Mouse (Mus musculus) heart, postnatal 25 days (tissue): Measurements from ENCODE around the gene Sh3bgrl3. TPM values are rescaled to one million over a fixed set of nuclear protein-coding genes. Genes with fewer than 3 reads are reported as not detected.

Experiments used
- DNase-seq: peaks from one replicate; pipeline ENCODE4 v3.0.0; 2022; ENCODE audit warnings: low spot score
- intact Hi-C: fragments of 180-260 bp; cut with DNase I; formaldehyde crosslinking; loops from one replicate; pipeline ENCODE4 v1.15.1; 2025
- total RNA-seq, 2 experiments: library from RNA; stranded (reverse); gene quantifications; 2 replicates each; pipeline ENCODE4 v1.2.3; 2021

Sh3bgrl3 gene
- total RNA-seq, 2 experiments from 2014 or later, result 38.8 to 41.8 TPM

GRCm38 (mm10) chr4:134090521-134091224 lies 37.9 kb downstream of the Sh3bgrl3 start:
- intact Hi-C loops, result no loop called here

GRCm38 (mm10) chr4:134089029-134089428 lies 39.6 kb downstream of the Sh3bgrl3 start:
- intact Hi-C loops, result loop anchor here (5.0 kb wide), 1 partner anchor 52 kb away; no protein-coding TSS in a partner anchor
- no peak for DNase-seq

More at GRCm38 (mm10) chr4:134090521-134091224, 37.9 kb downstream of the Sh3bgrl3 start:
- no peak for DNase-seq

- no peak for DNase-seq
- intact Hi-C loops, result loop anchor here (5.0 kb wide), 1 partner anchor 50 kb away; no protein-coding TSS in a partner anchor
Measured at GRCm38 (mm10) chr4:134087412-134087811, 41.2 kb downstream of the Sh3bgrl3 start.

GRCm38 (mm10) chr4:134084999-134085398 lies 43.6 kb downstream of the Sh3bgrl3 start:
- DNase-seq, result no peak

GRCm38 (mm10) chr4:134082460-134082859 lies 46.1 kb downstream of the Sh3bgrl3 start:
- intact Hi-C loops, result no loop called here
- no peak for DNase-seq

More at GRCm38 (mm10) chr4:134084999-134085398, 43.6 kb downstream of the Sh3bgrl3 start:
- intact Hi-C loops, result loop anchor here (5.0 kb wide), 1 partner anchor 48 kb away; no protein-coding TSS in a partner anchor

- DNase-seq, result no peak
- intact Hi-C loops, result no loop called here
Measured at GRCm38 (mm10) chr4:134081730-134082386, 46.7 kb downstream of the Sh3bgrl3 start.

- no peak for DNase-seq
- intact Hi-C loops, result no loop called here
Measured at GRCm38 (mm10) chr4:134080674-134081073, 47.9 kb downstream of the Sh3bgrl3 start.

GRCm38 (mm10) chr4:134078694-134079093 lies 49.9 kb downstream of the Sh3bgrl3 start:
- no peak for DNase-seq
- intact Hi-C loops, result no loop called here

Other genes with a start within 250 kb of the Sh3bgrl3 start
- gene Rps6ka1, start 241.0 kb downstream of the Sh3bgrl3 start, total RNA-seq, result 1 to 10 TPM; 5.4 to 6.3 TPM
- gene Hmgn2, start 160.1 kb downstream of the Sh3bgrl3 start, total RNA-seq, result 100 to 1,000 TPM; 104 to 120 TPM
- 10 to 100 TPM; 26.4 to 30.1 TPM for gene Dhdds, start 127.9 kb downstream of the Sh3bgrl3 start, total RNA-seq
- gene Lin28a, start 109.9 kb downstream of the Sh3bgrl3 start, total RNA-seq, result not detected
- gene Zfp683, start 75.0 kb downstream of the Sh3bgrl3 start, total RNA-seq, result not detected
- gene Crybg2, start 68.0 kb downstream of the Sh3bgrl3 start, total RNA-seq, result not detected
- 1 to 10 TPM; 3.6 to 4.5 TPM for gene Cd52, start 33.7 kb downstream of the Sh3bgrl3 start, total RNA-seq
- 1 to 10 TPM; 1.1 to 1.5 TPM for gene Ubxn11, start 26.2 kb downstream of the Sh3bgrl3 start, total RNA-seq
- 10 to 100 TPM; 45.4 to 46.9 TPM for gene Cep85, start 58.3 kb upstream of the Sh3bgrl3 start, total RNA-seq
- gene Gm7534, start 74.2 kb upstream of the Sh3bgrl3 start, total RNA-seq, result not detected
- not detected for gene Catsper4, start 98.6 kb upstream of the Sh3bgrl3 start, total RNA-seq
- gene Cnksr1, start 109.6 kb upstream of the Sh3bgrl3 start, total RNA-seq, result 1 to 10 TPM; 2.9 to 3.0 TPM
- not detected for gene E130218I03Rik, start 114.9 kb upstream of the Sh3bgrl3 start, total RNA-seq
- 1 to 10 TPM; 3.1 to 3.2 TPM for gene Zfp593, start 116.8 kb upstream of the Sh3bgrl3 start, total RNA-seq
- not detected for gene Gm30191, start 118.1 kb upstream of the Sh3bgrl3 start, total RNA-seq
- 1 to 10 TPM; 6.0 to 7.6 TPM for gene Grrp1, start 125.3 kb upstream of the Sh3bgrl3 start, total RNA-seq
- gene Pdik1l, start 159.1 kb upstream of the Sh3bgrl3 start, total RNA-seq, result 1 to 10 TPM; 5.8 to 8.4 TPM
- 100 to 1,000 TPM; 215 to 229 TPM for gene Trim63, start 186.3 kb upstream of the Sh3bgrl3 start, total RNA-seq
- under 1 TPM; 0.31 to 0.36 TPM for gene Slc30a2, start 214.4 kb upstream of the Sh3bgrl3 start, total RNA-seq